Mouse (Mus musculus) cortical plate, adult 2 months (tissue): ENCODE data around the gene Pam.

Experiments
- CTCF ChIP-seq: fragments of 200-500 bp; IDR thresholded peaks from 2 replicates; pipeline ENCODE4 v1.5.1; 2011; ENCODE audit warnings: mild to moderate bottlenecking, control low read depth, low read length; ENCODE audit not compliant: insufficient read depth; ENCODE audit errors: extremely low read depth
- POLR2A ChIP-seq: fragments of 200-500 bp; IDR thresholded peaks from 2 replicates; pipeline ENCODE4 v1.6.1; 2011; ENCODE audit warnings: mild to moderate bottlenecking, low read length, control low read depth; ENCODE audit not compliant: insufficient read depth; ENCODE audit errors: extremely low read depth

DNA sequence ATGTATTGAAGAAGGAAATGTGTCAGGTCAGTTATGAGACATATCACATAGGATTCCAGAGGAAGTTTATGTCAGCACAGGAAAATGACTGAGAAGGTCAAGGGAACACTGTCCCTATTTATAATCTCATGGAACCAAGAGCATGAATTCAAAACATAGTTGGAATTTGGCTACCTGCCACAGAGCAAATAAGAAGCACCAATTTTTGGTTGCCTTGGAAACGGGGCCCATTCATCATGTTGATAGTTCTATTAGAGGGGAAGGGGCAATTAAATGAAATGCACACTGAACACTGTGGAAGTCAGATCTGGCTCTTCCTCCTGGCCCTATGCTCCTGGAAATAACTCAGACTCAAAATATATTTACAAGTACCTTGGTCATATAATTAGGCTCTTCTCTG, 173.6 kb downstream of the Pam start:
- TF ChIP-seq CTCF (no peak), POLR2A (no peak)
